8 mouse cellular contexts compared by ENCODE assay signal in genomic region chr7:24316567-24317092, GRCm38 (mm10). TPM values are rescaled to one million over a fixed set of nuclear protein-coding genes. Genes with fewer than 3 reads are reported as not detected.
A peak's percentile ranks its signal among the peaks of the same experiment; 100 is the strongest.
DNase-seq lines count a peak whose midpoint lies in the region; ATAC-seq and TF ChIP-seq lines count a peak whose summit lies in the region.

TSS of gene Zfp94 (minus strand) at chr7:24316666.

- peak within 1 kb of the TSS; percentile 75 for H3K4me3 ChIP-seq in hindbrain, embryonic 10.5 days
- H3K4me3 ChIP-seq in lung, postnatal 0 days (ENCODE audit: low read depth, low read length): peak within 1 kb of the TSS; percentile 62

- TF ChIP-seq EP300 in lung, postnatal 0 days (IDR thresholded peaks at IDR 0.05): no peak

- no peaks in the 10 kb centered on the region for H3K9me3 ChIP-seq in hindbrain, embryonic 10.5 days
- H3K9me3 ChIP-seq in lung, postnatal 0 days (ENCODE audit: low read length): no peaks in the 10 kb centered on the region

- H3K27me3 ChIP-seq in hindbrain, embryonic 10.5 days (ENCODE audit: insufficient read depth, poor library complexity, severe bottlenecking): no peaks in the 10 kb centered on the region
- no peaks in the 10 kb centered on the region for H3K27me3 ChIP-seq in lung, postnatal 0 days (replicated peaks; ENCODE audit: insufficient read depth, low read length)

- peak; percentile 93 for DNase-seq in MN1 (ENCODE audit: low spot score)
- DNase-seq in cerebellum, adult 9-10 months: peak; percentile 97
- peak; percentile 92 for DNase-seq in hindbrain, embryonic 10.5 days (ENCODE audit: low spot score)
- peak; percentile 96 for DNase-seq in layer of hippocampus, adult 9-11 months
- DNase-seq in lung, postnatal 0 days (ENCODE audit: low spot score): peak; percentile 98
- DNase-seq in ovary, postnatal 14 days (ENCODE audit: low spot score): peak; percentile 85
- DNase-seq in thymus, postnatal 14 days: peak; percentile 94

- H3K9ac ChIP-seq in lung, postnatal 0 days (replicated peaks; ENCODE audit: low read depth): peak within 1 kb of the TSS; percentile 56

- peak within 1 kb of the TSS; percentile 93 for H3K27ac ChIP-seq in hindbrain, embryonic 10.5 days
- peak within 1 kb of the TSS; percentile 76 for H3K27ac ChIP-seq in lung, postnatal 0 days (ENCODE audit: low read length)

- WGBS in hindbrain, embryonic 10.5 days: 1% methylated on average over 33 of the region's 33 CpGs
- 1% methylated on average over 33 of the region's 33 CpGs for WGBS in lung, postnatal 0 days

- peaks cover 16% of the 10 kb centered on the region for H3K36me3 ChIP-seq in hindbrain, embryonic 10.5 days
- H3K36me3 ChIP-seq in lung, postnatal 0 days (ENCODE audit: insufficient read depth, low read length): no peaks in the 10 kb centered on the region

- peak; percentile 99 for ATAC-seq in frontal cortex, adult (ENCODE audit: low TSS enrichment)
- ATAC-seq in lung, postnatal 0 days: peak; percentile 98

- no peak for TF ChIP-seq CTCF in lung, postnatal 0 days (IDR thresholded peaks at IDR 0.05)

- H3K4me1 ChIP-seq in hindbrain, embryonic 10.5 days (replicated peaks): peaks cover 12% of the 10 kb centered on the region
- peaks cover 4% of the 10 kb centered on the region; the same call in 1 of the 2 replicates for H3K4me1 ChIP-seq in lung, postnatal 0 days (ENCODE audit: insufficient read depth, low read depth, low read length)

- H3K4me2 ChIP-seq in lung, postnatal 0 days (replicated peaks; ENCODE audit: low read depth, low read length): peak within 1 kb of the TSS; percentile 82

RNA-seq across cellular contexts. Expression of gene Zfp94, which starts in this region (rescaled TPM):
- polyA plus RNA-seq in hindbrain, embryonic 10.5 days (2016; fragmentation: Nextera tagmentation; extraction: Ambion mirVana): 10.8 and 13.2 TPM in 2 replicates
- 5.2 and 5.7 TPM in 2 replicates for polyA plus RNA-seq in lung, postnatal 0 days (2015; fragmentation: Nextera tagmentation; extraction: Ambion mirVana)

Comparison
In these comparisons a context has a peak if more than half of its experiments do, and no peak if none do; other contexts are left out.
1. Peak in every context shown above with its lines: DNase-seq, ATAC-seq, H3K4me3 ChIP-seq and H3K27ac ChIP-seq.